Mouse (Mus musculus) kidney, embryonic 16.5 days (tissue): ENCODE results near the gene E130311K13Rik. TPM values are rescaled to one million over a fixed set of nuclear protein-coding genes. Genes with fewer than 3 reads are reported as not detected.

ENCODE experiments used
- ATAC-seq: fragments of 200-750 bp; cut with Nextera tagmentation; 2 replicates; pipeline ENCODE4 v1.8.0; 2017; ENCODE audit warnings: moderate TSS enrichment; ENCODE audit not compliant: low FRiP score, low TSS enrichment
- H3K27ac ChIP-seq: fragments of 300-500 bp; sonication (generic); 2 replicates; pipeline ENCODE4 v1.5.1; 2014; ENCODE audit warnings: low read length
- H3K27me3 ChIP-seq: fragments of 300-500 bp; sonication (generic); 2 replicates; pipeline ENCODE4 v1.6.1; 2014; ENCODE audit warnings: low read length, control low read depth, mixed read lengths; ENCODE audit not compliant: insufficient read depth
- H3K36me3 ChIP-seq: fragments of 300-500 bp; sonication (generic); 2 replicates; pipeline ENCODE4 v1.6.1; 2014; ENCODE audit warnings: low read length, control low read depth, mixed read lengths; ENCODE audit not compliant: insufficient read depth
- H3K4me1 ChIP-seq: fragments of 300-500 bp; sonication (generic); 2 replicates; pipeline ENCODE4 v1.6.1; 2014; ENCODE audit warnings: low read length, control low read depth, mixed read lengths; ENCODE audit not compliant: insufficient read depth
- H3K4me2 ChIP-seq: fragments of 300-500 bp; sonication (generic); replicated peaks from 2 replicates; pipeline ENCODE4 v1.6.1; 2014; ENCODE audit warnings: low read depth, low read length
- H3K4me3 ChIP-seq: fragments of 300-500 bp; sonication (generic); 2 replicates; pipeline ENCODE4 v1.5.1; 2014; ENCODE audit warnings: mild to moderate bottlenecking, low read length
- H3K9ac ChIP-seq: fragments of 300-500 bp; sonication (generic); replicated peaks from 2 replicates; pipeline ENCODE4 v1.6.1; 2014; ENCODE audit warnings: low read length
- H3K9me3 ChIP-seq: fragments of 300-500 bp; sonication (generic); 2 replicates; pipeline ENCODE4 v1.6.1; 2016; ENCODE audit warnings: low read length, control low read depth
- WGBS: fragments of 180-500 bp; shearing (Covaris S2); extraction: QIAGEN DNeasy Blood & Tissue Kit; methylation state at CpG from one replicate; pipeline ENCODE4 v1.1.7; 2014; 5-methylcytosine and 5-hydroxymethylcytosine counted together
- polyA plus RNA-seq: library from polyadenylated mRNA; unstranded; fragments of >200 nt; fragmentation: Nextera tagmentation; extraction: Ambion mirVana; gene quantifications from 2 replicates; pipeline ENCODE4 v1.2.1, GENCODE M21; 2015

E130311K13Rik gene
- polyA plus RNA-seq: 5.5 and 6.1 TPM in 2 replicates

GRCm38 (mm10) chr3:63928878-63929859 lies at the start of gene E130311K13Rik:
Gene E130311K13Rik, minus strand, starts transcription at chr3:63929472.
- no peaks in the 10 kb centered on the region for H3K36me3 ChIP-seq
- peak within 1 kb of the TSS; percentile 70 for H3K4me3 ChIP-seq
- H3K9me3 ChIP-seq: no peaks in the 10 kb centered on the region
- H3K4me1 ChIP-seq: no peaks in the 10 kb centered on the region
- peak; percentile 97 for ATAC-seq
- peak within 1 kb of the TSS; percentile 95 for H3K9ac ChIP-seq
- no peaks in the 10 kb centered on the region for H3K27me3 ChIP-seq
- peak within 1 kb of the TSS; percentile 84 for H3K27ac ChIP-seq
- peak within 1 kb of the TSS; percentile 68 for H3K4me2 ChIP-seq
- 4% methylated on average over 48 of the region's 48 CpGs for WGBS

- peak overlapping the region; percentile 97; the same call in 1 of the 2 replicates for H3K4me3 ChIP-seq
- H3K4me2 ChIP-seq: peak overlapping the region; percentile 76; the same call in 1 of the 2 replicates
Measured at GRCm38 (mm10) chr3:63977895-63978294, 48.6 kb upstream of the E130311K13Rik start.

DNA sequence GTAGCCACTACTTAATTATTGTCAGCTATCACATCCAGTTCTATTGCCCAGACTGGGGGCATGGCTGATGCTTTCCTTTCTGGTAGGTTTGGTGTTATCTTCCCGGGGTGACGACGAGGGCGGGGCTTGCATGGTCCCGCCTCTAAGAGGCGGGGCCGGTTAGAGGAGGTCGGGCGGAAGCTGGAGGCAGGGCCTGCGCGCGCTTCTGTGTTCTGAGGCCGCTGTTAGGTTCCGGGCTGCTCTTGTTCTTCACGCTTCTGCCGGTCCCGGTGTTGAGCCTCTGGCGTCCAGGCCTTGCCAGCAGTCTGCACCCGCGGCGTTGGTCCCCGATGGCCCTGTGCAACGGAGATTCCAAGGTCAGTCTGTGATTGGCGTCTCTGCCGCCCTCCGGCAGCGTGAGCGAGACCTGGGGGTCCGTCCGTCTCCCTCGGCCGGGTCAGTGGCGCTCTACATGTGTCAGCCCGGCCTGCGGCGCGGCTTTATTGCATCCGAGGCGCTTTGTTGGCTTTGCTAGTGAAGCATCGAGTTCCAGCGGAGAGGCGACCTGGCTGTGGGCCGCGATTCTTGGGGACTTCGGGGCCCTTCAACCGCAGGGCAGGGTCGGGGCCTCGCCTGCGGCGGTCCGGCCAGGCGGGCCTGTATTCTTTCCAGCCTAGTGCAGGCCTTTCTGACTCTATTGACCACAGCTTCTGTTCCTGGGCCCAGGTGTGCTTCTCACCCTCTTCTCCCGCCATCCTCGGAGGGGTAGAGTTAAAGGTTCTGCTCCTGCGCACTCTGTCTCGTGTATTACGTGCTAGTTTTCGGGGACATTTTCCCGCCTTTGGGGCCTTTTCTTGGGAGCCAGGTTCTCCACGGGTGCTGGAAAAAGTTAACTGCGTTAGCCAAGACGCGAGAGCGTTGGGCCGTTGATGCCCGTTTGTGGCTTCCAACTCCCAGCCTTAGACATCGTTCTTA lies 47.0 kb upstream of the E130311K13Rik start, which contains the start of gene Gmps:
TSS of gene Gmps (plus strand) at position 152 of the 954 bp plus-strand sequence.
- ATAC-seq: peak; percentile 99
- peak within 1 kb of the TSS; percentile 76 for H3K4me2 ChIP-seq
- H3K4me1 ChIP-seq: peaks cover 22% of the 10 kb centered on the region
- H3K27ac ChIP-seq: peak within 1 kb of the TSS; percentile 94
- WGBS: under 1% methylated on average over 67 of the region's 67 CpGs
- H3K4me3 ChIP-seq: peak within 1 kb of the TSS; percentile 97
- peak within 1 kb of the TSS; percentile 90 for H3K9ac ChIP-seq
- H3K27me3 ChIP-seq: no peaks in the 10 kb centered on the region
- H3K36me3 ChIP-seq: peaks cover 4% of the 10 kb centered on the region
- no peaks in the 10 kb centered on the region for H3K9me3 ChIP-seq

More at GRCm38 (mm10) chr3:63977895-63978294, 48.6 kb upstream of the E130311K13Rik start:
- 59% methylated on average over 4 of the region's 4 CpGs for WGBS
- peaks cover 22% of the 10 kb centered on the region for H3K4me1 ChIP-seq
- H3K9me3 ChIP-seq: no peaks in the 10 kb centered on the region
- H3K27me3 ChIP-seq: no peaks in the 10 kb centered on the region
- H3K27ac ChIP-seq: no peak overlapping the region
- H3K9ac ChIP-seq: no peak overlapping the region
- ATAC-seq: no peak
- H3K36me3 ChIP-seq: peaks cover 14% of the 10 kb centered on the region

GRCm38 (mm10) chr3:63965929-63966328 lies 36.7 kb upstream of the E130311K13Rik start:
- no peaks in the 10 kb centered on the region for H3K36me3 ChIP-seq
- peaks cover 12% of the 10 kb centered on the region for H3K4me1 ChIP-seq
- ATAC-seq: no peak
- H3K9ac ChIP-seq: no peak overlapping the region
- no peak overlapping the region for H3K27ac ChIP-seq
- peaks cover 5% of the 10 kb centered on the region; the same call in 1 of the 2 replicates for H3K27me3 ChIP-seq
- WGBS: 81% methylated on average over 2 of the region's 2 CpGs
- no peak overlapping the region for H3K4me2 ChIP-seq
- H3K4me3 ChIP-seq: no peak overlapping the region
- H3K9me3 ChIP-seq: no peaks in the 10 kb centered on the region

GRCm38 (mm10) chr3:63964922-63965249 lies 35.6 kb upstream of the E130311K13Rik start:
- 84% methylated on average over 6 of the region's 6 CpGs for WGBS
- no peak for ATAC-seq
- H3K4me2 ChIP-seq: peak overlapping the region; percentile 70
- peaks cover 12% of the 10 kb centered on the region for H3K4me1 ChIP-seq
- H3K4me3 ChIP-seq: peak overlapping the region; percentile 71
- peak overlapping the region; percentile 27; the same call in 1 of the 2 replicates for H3K9ac ChIP-seq
- H3K9me3 ChIP-seq: no peaks in the 10 kb centered on the region
- 0 out of 2 replicates have a peak overlapping the region, but pooled peaks have one; percentile 50 for H3K27ac ChIP-seq
- peaks cover 5% of the 10 kb centered on the region; the same call in 1 of the 2 replicates for H3K27me3 ChIP-seq
- H3K36me3 ChIP-seq: no peaks in the 10 kb centered on the region

- ATAC-seq: peak; percentile 97
- Histone ChIP-seq H3K4me1 (peaks cover 12% of the 10 kb centered on the region), H3K4me2 (peak within 1 kb of the TSS; percentile 70)
Measured at GRCm38 (mm10) chr3:63964100-63964921, 35.0 kb upstream of the E130311K13Rik start, which contains the start of gene Slc33a1. Gene Slc33a1, minus strand, starts transcription at chr3:63964768.

DNA sequence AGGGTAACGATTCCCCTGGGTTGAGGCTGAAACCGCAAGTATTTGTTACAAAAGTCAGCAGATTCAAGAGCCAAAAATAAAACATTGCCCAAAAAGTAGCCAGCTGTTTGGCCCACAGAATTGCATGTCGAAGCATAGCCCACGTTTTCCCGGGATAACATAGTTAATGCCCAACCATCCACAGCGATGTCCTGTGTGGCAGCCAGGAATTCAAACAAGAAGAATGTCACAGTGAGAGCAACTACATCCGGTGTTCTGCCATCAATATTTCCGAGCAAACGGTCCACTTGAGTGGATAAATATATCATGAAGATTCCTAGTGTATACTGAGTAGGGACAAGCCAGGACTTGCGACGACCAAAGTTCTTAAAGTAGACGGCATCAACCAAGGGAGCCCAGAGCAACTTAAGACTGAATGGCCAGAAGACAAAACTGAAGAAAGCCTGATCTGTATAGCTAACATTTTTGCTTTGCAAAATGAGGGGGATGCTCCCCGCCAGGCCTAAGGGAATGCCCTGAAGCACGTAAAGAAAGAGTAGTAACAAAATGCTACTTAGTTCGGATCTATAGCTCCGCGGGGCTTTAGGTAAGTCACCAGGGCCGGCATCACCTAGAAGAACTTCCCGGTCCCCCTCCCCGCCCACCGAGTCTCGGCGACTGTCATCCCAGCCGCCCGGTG lies 34.3 kb upstream of the E130311K13Rik start:
- Histone ChIP-seq H3K27me3 (peaks cover 5% of the 10 kb centered on the region; the same call in 1 of the 2 replicates), H3K36me3 (no peaks in the 10 kb centered on the region), H3K9ac (peak overlapping the region; percentile 84), H3K4me3 (peak overlapping the region; percentile 71), H3K9me3 (no peaks in the 10 kb centered on the region), H3K4me1 (peaks cover 12% of the 10 kb centered on the region), H3K27ac (peak overlapping the region; percentile 81), H3K4me2 (peak overlapping the region; percentile 70)
- WGBS: 5% methylated on average over 25 of the region's 25 CpGs
- no peak for ATAC-seq

More at GRCm38 (mm10) chr3:63964100-63964921, 35.0 kb upstream of the E130311K13Rik start, which contains the start of gene Slc33a1:
- under 1% methylated on average over 69 of the region's 69 CpGs for WGBS
- H3K4me3 ChIP-seq: peak within 1 kb of the TSS; percentile 71
- peak within 1 kb of the TSS; percentile 81 for H3K27ac ChIP-seq
- H3K36me3 ChIP-seq: no peaks in the 10 kb centered on the region
- peak within 1 kb of the TSS; percentile 84 for H3K9ac ChIP-seq
- peaks cover 5% of the 10 kb centered on the region; the same call in 1 of the 2 replicates for H3K27me3 ChIP-seq
- no peaks in the 10 kb centered on the region for H3K9me3 ChIP-seq

- 86% methylated on average over 3 of the region's 3 CpGs for WGBS
- ATAC-seq: no peak
- no peaks in the 10 kb centered on the region for H3K9me3 ChIP-seq
- peaks cover 11% of the 10 kb centered on the region for H3K36me3 ChIP-seq
- H3K4me3 ChIP-seq: no peak overlapping the region
- no peak overlapping the region for H3K4me2 ChIP-seq
- H3K27ac ChIP-seq: no peak overlapping the region
- H3K27me3 ChIP-seq: no peaks in the 10 kb centered on the region
- H3K9ac ChIP-seq: no peak overlapping the region
- no peaks in the 10 kb centered on the region for H3K4me1 ChIP-seq
Measured at GRCm38 (mm10) chr3:63949837-63950236, 20.6 kb upstream of the E130311K13Rik start.
